Mouse (Mus musculus): ENCODE data around the gene Pkn1. TPM values are rescaled to one million over a fixed set of nuclear protein-coding genes. Genes with fewer than 3 reads are reported as not detected.
A peak's percentile ranks its signal among the peaks of the same experiment; 100 is the strongest.

The Pkn1 gene
- total and polyA plus RNA-seq, 2 experiments from 2014 or later, result 14.2 to 44.2 TPM

GRCm38 (mm10) chr8:83656043-83656442 is 42.9 kb downstream of the Pkn1 start:
- H3K4me3 ChIP-seq (ENCODE audit: low read depth, low read length), result no peak overlapping the region
- peaks cover 4% of the 10 kb centered on the region; the same call in 1 of the 2 replicates for H3K36me3 ChIP-seq (replicated peaks; ENCODE audit: control insufficient read depth, insufficient read depth, low read length)
- H3K27ac ChIP-seq (ENCODE audit: low read depth), result no peak overlapping the region
- no peaks in the 10 kb centered on the region for H3K9me3 ChIP-seq (replicated peaks; ENCODE audit: control insufficient read depth, low read length)
- TF ChIP-seq CTCF (IDR thresholded peaks at IDR 0.05; ENCODE audit: low read depth) (no peak), EP300 (IDR thresholded peaks at IDR 0.05; ENCODE audit: low read depth) (no peak)
- peaks cover 21% of the 10 kb centered on the region for H3K4me1 ChIP-seq (ENCODE audit: control insufficient read depth, insufficient read depth)
- no peak overlapping the region for H3K4me2 ChIP-seq (ENCODE audit: low read depth, low read length)
- 91% methylated on average over 9 of the region's 9 CpGs for WGBS
- no peak for ATAC-seq (ENCODE audit: insufficient read depth, low read depth)
- no peak overlapping the region for H3K9ac ChIP-seq (replicated peaks; ENCODE audit: low read depth, low read length)
- DNase-seq (ENCODE audit: low spot score), result no peak
- H3K27me3 ChIP-seq (ENCODE audit: control insufficient read depth, insufficient read depth, low read length), result no peaks in the 10 kb centered on the region

GRCm38 (mm10) chr8:83654725-83655124 is 44.3 kb downstream of the Pkn1 start:
- no peaks in the 10 kb centered on the region for H3K27me3 ChIP-seq (ENCODE audit: control insufficient read depth, insufficient read depth, low read length)
- H3K4me3 ChIP-seq (ENCODE audit: low read depth, low read length), result no peak overlapping the region
- WGBS, result 89% methylated on average over 6 of the region's 6 CpGs
- no peak for TF ChIP-seq CTCF (IDR thresholded peaks at IDR 0.05; ENCODE audit: low read depth)
- TF ChIP-seq EP300 (IDR thresholded peaks at IDR 0.05; ENCODE audit: low read depth), result no peak
- ATAC-seq (ENCODE audit: insufficient read depth, low read depth) (no peak), DNase-seq (ENCODE audit: low spot score) (no peak)
- peaks cover 15% of the 10 kb centered on the region for H3K4me1 ChIP-seq (ENCODE audit: control insufficient read depth, insufficient read depth)
- no peak overlapping the region for H3K27ac ChIP-seq (ENCODE audit: low read depth)
- no peak overlapping the region for H3K9ac ChIP-seq (replicated peaks; ENCODE audit: low read depth, low read length)
- no peaks in the 10 kb centered on the region for H3K9me3 ChIP-seq (replicated peaks; ENCODE audit: control insufficient read depth, low read length)
- H3K36me3 ChIP-seq (replicated peaks; ENCODE audit: control insufficient read depth, insufficient read depth, low read length), result peaks cover 4% of the 10 kb centered on the region; the same call in 1 of the 2 replicates
- H3K4me2 ChIP-seq (ENCODE audit: low read depth, low read length), result no peak overlapping the region

- TF ChIP-seq EP300 (IDR thresholded peaks at IDR 0.05; ENCODE audit: low read depth), result no peak
- no peak for TF ChIP-seq CTCF (IDR thresholded peaks at IDR 0.05; ENCODE audit: low read depth)
- Histone ChIP-seq H3K27ac (ENCODE audit: low read depth) (peak overlapping the region; percentile 13), H3K9me3 (replicated peaks; ENCODE audit: control insufficient read depth, low read length) (no peaks in the 10 kb centered on the region), H3K4me3 (ENCODE audit: low read depth, low read length) (peak overlapping the region; percentile 82), H3K9ac (replicated peaks; ENCODE audit: low read depth, low read length) (peak overlapping the region; percentile 75), H3K4me2 (ENCODE audit: low read depth, low read length) (peak overlapping the region; percentile 83), H3K4me1 (ENCODE audit: control insufficient read depth, insufficient read depth) (peaks cover 15% of the 10 kb centered on the region), H3K36me3 (replicated peaks; ENCODE audit: control insufficient read depth, insufficient read depth, low read length) (no peaks in the 10 kb centered on the region; the same call in 1 of the 2 replicates), H3K27me3 (ENCODE audit: control insufficient read depth, insufficient read depth, low read length) (no peaks in the 10 kb centered on the region)
- 28% methylated on average over 10 of the region's 10 CpGs for WGBS
- DNase-seq (ENCODE audit: low spot score) (no peak), ATAC-seq (ENCODE audit: insufficient read depth, low read depth) (no peak)
Observed at GRCm38 (mm10) chr8:83653662-83654017, 45.3 kb downstream of the Pkn1 start.

- H3K36me3 ChIP-seq (replicated peaks; ENCODE audit: control insufficient read depth, insufficient read depth, low read length), result no peaks in the 10 kb centered on the region; the same call in 1 of the 2 replicates
- H3K4me3 ChIP-seq (ENCODE audit: low read depth, low read length), result peak overlapping the region; percentile 82
- DNase-seq (ENCODE audit: low spot score) (peak; percentile 17), ATAC-seq (ENCODE audit: insufficient read depth, low read depth) (peak; percentile 21)
- H3K4me1 ChIP-seq (ENCODE audit: control insufficient read depth, insufficient read depth), result peaks cover 15% of the 10 kb centered on the region
- no peaks in the 10 kb centered on the region for H3K9me3 ChIP-seq (replicated peaks; ENCODE audit: control insufficient read depth, low read length)
- WGBS, result 2% methylated on average over 46 of the region's 46 CpGs
- TF ChIP-seq CTCF (IDR thresholded peaks at IDR 0.05; ENCODE audit: low read depth), result no peak
- no peak for TF ChIP-seq EP300 (IDR thresholded peaks at IDR 0.05; ENCODE audit: low read depth)
- H3K9ac ChIP-seq (replicated peaks; ENCODE audit: low read depth, low read length), result peak overlapping the region; percentile 75
- peak overlapping the region; percentile 74 for H3K27ac ChIP-seq (ENCODE audit: low read depth)
- H3K4me2 ChIP-seq (ENCODE audit: low read depth, low read length), result peak overlapping the region; percentile 83
- H3K27me3 ChIP-seq (ENCODE audit: control insufficient read depth, insufficient read depth, low read length), result no peaks in the 10 kb centered on the region
Observed at GRCm38 (mm10) chr8:83652744-83653661, 46.0 kb downstream of the Pkn1 start.

GRCm38 (mm10) chr8:83652030-83652743 is 46.8 kb downstream of the Pkn1 start, which contains the start of gene Gipc1:
TSS of gene Gipc1 (plus strand) at chr8:83652677.
- H3K4me3 ChIP-seq (ENCODE audit: low read depth, low read length), result peak within 1 kb of the TSS; percentile 82
- H3K9me3 ChIP-seq (replicated peaks; ENCODE audit: control insufficient read depth, low read length), result no peaks in the 10 kb centered on the region
- TF ChIP-seq CTCF (IDR thresholded peaks at IDR 0.05; ENCODE audit: low read depth), result no peak
- peak; percentile 88 for TF ChIP-seq EP300 (IDR thresholded peaks at IDR 0.05; ENCODE audit: low read depth)
- 4% methylated on average over 49 of the region's 50 CpGs for WGBS
- peak within 1 kb of the TSS; percentile 74 for H3K27ac ChIP-seq (ENCODE audit: low read depth)
- H3K27me3 ChIP-seq (ENCODE audit: control insufficient read depth, insufficient read depth, low read length), result no peaks in the 10 kb centered on the region
- ATAC-seq (ENCODE audit: insufficient read depth, low read depth), result peak; percentile 94
- peak; percentile 97 for DNase-seq (ENCODE audit: low spot score)
- no peaks in the 10 kb centered on the region; the same call in 1 of the 2 replicates for H3K36me3 ChIP-seq (replicated peaks; ENCODE audit: control insufficient read depth, insufficient read depth, low read length)
- peaks cover 15% of the 10 kb centered on the region for H3K4me1 ChIP-seq (ENCODE audit: control insufficient read depth, insufficient read depth)
- peak within 1 kb of the TSS; percentile 83 for H3K4me2 ChIP-seq (ENCODE audit: low read depth, low read length)
- peak within 1 kb of the TSS; percentile 75 for H3K9ac ChIP-seq (replicated peaks; ENCODE audit: low read depth, low read length)
